Comparison of ENCODE assay signal across 43 mouse cellular contexts in the genomic region with DNA sequence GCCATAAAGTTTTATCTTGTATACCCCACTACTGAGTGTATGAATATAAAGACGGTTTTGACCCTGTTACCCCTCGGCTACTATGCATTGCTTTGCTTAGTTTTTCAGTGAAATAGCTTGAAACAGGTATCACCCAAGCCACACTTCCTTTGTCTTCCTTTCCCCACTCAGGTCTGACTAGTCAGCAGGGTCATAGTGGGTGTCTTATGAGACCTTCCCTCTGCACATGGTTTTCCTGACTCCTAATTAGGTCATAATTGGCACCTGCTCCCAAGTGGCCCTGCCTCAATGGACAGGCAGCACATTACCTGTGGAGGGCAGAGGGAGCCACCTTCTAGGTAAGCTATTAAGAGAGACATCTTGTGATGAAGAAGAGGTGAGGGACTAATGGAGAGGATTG. TPM values are rescaled to one million over a fixed set of nuclear protein-coding genes. Genes with fewer than 3 reads are reported as not detected.
"Had no signal": no experiment of that assay in that cellular context is flagged by ENCODE, and none has a peak within 500 bp of the region (broad histone marks: within the 10 kb centered on the region; RNA-seq: fewer than 3 reads in every experiment).

A gene (plus strand): TSS at position 301 of the 400 bp plus-strand sequence.

- H3K27me3 ChIP-seq: heart, embryonic 12.5 days; heart, embryonic 13.5 days; heart, embryonic 15.5 days; hindbrain, embryonic 12.5 days; hindbrain, embryonic 13.5 days; hindbrain, embryonic 15.5 days; intestine, embryonic 15.5 days; kidney, embryonic 15.5 days had no signal

- H3K4me3 ChIP-seq: heart, embryonic 10.5 days; heart, embryonic 12.5 days; heart, embryonic 13.5 days; heart, embryonic 15.5 days; hindbrain, embryonic 10.5 days; hindbrain, embryonic 12.5 days; hindbrain, embryonic 13.5 days; hindbrain, embryonic 15.5 days; intestine, embryonic 15.5 days; kidney, embryonic 15.5 days; layer of hippocampus, adult 2 months had no signal

- H3K36me3 ChIP-seq: heart, embryonic 10.5 days; heart, embryonic 12.5 days; heart, embryonic 13.5 days; heart, embryonic 15.5 days; hindbrain, embryonic 10.5 days; hindbrain, embryonic 12.5 days; hindbrain, embryonic 13.5 days; hindbrain, embryonic 15.5 days; intestine, embryonic 15.5 days; kidney, embryonic 15.5 days had no signal

- H3K27ac ChIP-seq: heart, embryonic 10.5 days; heart, embryonic 13.5 days; heart, embryonic 15.5 days; hindbrain, embryonic 10.5 days; hindbrain, embryonic 12.5 days; hindbrain, embryonic 13.5 days; hindbrain, embryonic 14.5 days; hindbrain, embryonic 15.5 days; hindbrain, postnatal 0 days; intestine, embryonic 15.5 days; kidney, embryonic 15.5 days; kidney, postnatal 0 days; layer of hippocampus, adult 2 months had no signal

- DNase-seq: heart, postnatal 10 days; heart, postnatal 14 days; heart, postnatal 36 days; heart, postnatal 4 days; kidney, adult 11 months; kidney, adult 18-20 months; kidney, adult 2 months; kidney, adult 8-10 months; kidney, adult 9 months; kidney, postnatal 10 days; kidney, postnatal 14 days; kidney, postnatal 25 days; kidney, postnatal 36 days; kidney, postnatal 4 days; layer of hippocampus, adult 9-11 months; layer of hippocampus, postnatal 36 days had no signal

- H3K4me1 ChIP-seq: heart, embryonic 10.5 days; heart, embryonic 12.5 days; heart, embryonic 13.5 days; heart, embryonic 15.5 days; hindbrain, embryonic 10.5 days; hindbrain, embryonic 12.5 days; hindbrain, embryonic 13.5 days; hindbrain, embryonic 15.5 days; intestine, embryonic 15.5 days; kidney, embryonic 15.5 days had no signal

RNA-seq across cellular contexts. Expression of the gene that starts here (rescaled TPM):
- polyA plus RNA-seq: heart, embryonic 10.5 days; heart, embryonic 11.5 days; heart, embryonic 12.5 days; heart, embryonic 13.5 days; heart, embryonic 14.5 days; heart, embryonic 15.5 days; heart, embryonic 16.5 days; heart, postnatal 0 days; hindbrain, embryonic 10.5 days; hindbrain, embryonic 11.5 days; hindbrain, embryonic 12.5 days; hindbrain, embryonic 13.5 days; hindbrain, embryonic 14.5 days; hindbrain, embryonic 15.5 days; hindbrain, embryonic 16.5 days; hindbrain, postnatal 0 days; inflammation-experienced regulatory T-cells, adult 6 months; intestine, embryonic 14.5 days; intestine, embryonic 15.5 days; intestine, embryonic 16.5 days; intestine, postnatal 0 days; kidney, embryonic 14.5 days; kidney, embryonic 15.5 days; kidney, embryonic 16.5 days; kidney, postnatal 0 days; large intestine, adult 2 months had no signal
